Mouse (Mus musculus) monocyte, adult 5-6 weeks (primary cell): Measurements from ENCODE around the gene Egln1. TPM values are rescaled to one million over a fixed set of nuclear protein-coding genes. Genes with fewer than 3 reads are reported as not detected.
A peak's percentile ranks its signal among the peaks of the same experiment; 100 is the strongest.

Experiments used
- ATAC-seq: fragments of 153-309, 156-312 bp; replicated peaks from 2 replicates; pipeline ENCODE4 v1.8.0; 2017; ENCODE audit warnings: mild to moderate bottlenecking; ENCODE audit not compliant: low TSS enrichment, insufficient number of reproducible peaks, severe bottlenecking, poor library complexity, low FRiP score
- total RNA-seq: library from RNA; stranded (forward); fragments of 200-1000, 200-491, 200-594 nt; gene quantifications from 3 replicates; pipeline ENCODE4 v1.2.3, GENCODE M21; 2017

Egln1 gene
- total RNA-seq, 1 experiment from 2014 or later: 24.5 TPM

- no peak for ATAC-seq
Measured at GRCm38 (mm10) chr8:124917741-124918484, 31.2 kb downstream of the Egln1 start.

- no peak for ATAC-seq
Measured at GRCm38 (mm10) chr8:124914061-124914460, 35.1 kb downstream of the Egln1 start.

GRCm38 (mm10) chr8:124911938-124912872 is 36.9 kb downstream of the Egln1 start:
- peak; percentile 64 for ATAC-seq

GRCm38 (mm10) chr8:124910349-124910748 is 38.8 kb downstream of the Egln1 start:
- no peak for ATAC-seq

- ATAC-seq: no peak
Measured at GRCm38 (mm10) chr8:124909936-124910335, 39.2 kb downstream of the Egln1 start.

- ATAC-seq: no peak
Measured at GRCm38 (mm10) chr8:124905482-124905881, 43.6 kb downstream of the Egln1 start.

GRCm38 (mm10) chr8:124903198-124903597 is 45.9 kb downstream of the Egln1 start:
- ATAC-seq: no peak

- no peak for ATAC-seq
Measured at GRCm38 (mm10) chr8:124898251-124898905, 50.7 kb downstream of the Egln1 start.

GRCm38 (mm10) chr8:124897386-124898250 is 51.5 kb downstream of the Egln1 start, which contains the start of the genes Exoc8 and Sprtn:
TSS of gene Exoc8 (minus strand) at chr8:124897705.
TSS of gene Sprtn (plus strand) at chr8:124897886.
- peak; percentile 68 for ATAC-seq

- peak; percentile 55 for ATAC-seq
Measured at GRCm38 (mm10) chr8:124896632-124897385, 52.3 kb downstream of the Egln1 start.

- ATAC-seq: no peak
Measured at GRCm38 (mm10) chr8:124896010-124896631, 53.0 kb downstream of the Egln1 start.

- ATAC-seq: no peak
Measured at GRCm38 (mm10) chr8:124892596-124892995, 56.5 kb downstream of the Egln1 start.

- ATAC-seq: no peak
Measured at GRCm38 (mm10) chr8:124888385-124888784, 60.7 kb downstream of the Egln1 start.

GRCm38 (mm10) chr8:124878946-124879526 is 70.1 kb downstream of the Egln1 start:
- ATAC-seq: no peak

- ATAC-seq: no peak
Measured at GRCm38 (mm10) chr8:124878141-124878540, 71.0 kb downstream of the Egln1 start.

- ATAC-seq: no peak
Measured at GRCm38 (mm10) chr8:124872690-124873089, 76.4 kb downstream of the Egln1 start.

- ATAC-seq: no peak
Measured at GRCm38 (mm10) chr8:124872081-124872480, 77.0 kb downstream of the Egln1 start.
